Mouse (Mus musculus): ENCODE results near the gene Robo3. TPM values are rescaled to one million over a fixed set of nuclear protein-coding genes. Genes with fewer than 3 reads are reported as not detected.
A peak's percentile ranks its signal among the peaks of the same experiment; 100 is the strongest.

The Robo3 gene
- polyA plus RNA-seq, 1 experiment from 2014 or later, result 0.08 TPM

DNA sequence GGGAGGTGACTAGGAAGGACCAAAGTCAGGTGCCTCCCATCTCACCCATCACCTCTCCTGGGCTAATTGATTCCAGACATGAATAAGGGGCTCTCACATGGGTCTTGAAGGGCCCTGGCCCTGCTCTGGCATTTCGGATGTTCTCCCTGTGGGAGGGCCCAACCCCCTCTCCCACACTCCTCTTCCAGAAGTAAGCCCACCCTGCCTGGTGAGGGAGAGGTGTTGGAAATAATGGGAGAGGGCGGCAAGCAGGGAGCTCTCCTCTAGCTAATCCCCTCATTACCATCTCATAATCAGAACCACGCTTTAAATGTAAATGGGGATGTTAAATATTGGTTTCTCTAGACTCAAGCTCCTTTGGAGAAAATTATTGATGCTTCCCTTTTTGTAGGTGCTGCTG is 21.9 kb upstream of the Robo3 start:
- peaks cover 69% of the 10 kb centered on the region for H3K27me3 ChIP-seq (replicated peaks)

GRCm38 (mm10) chr9:37454011-37454492 is 21.0 kb upstream of the Robo3 start:
- Histone ChIP-seq H3K9me3 (no peaks in the 10 kb centered on the region), H3K36me3 (no peaks in the 10 kb centered on the region), H3K4me2 (no peak overlapping the region), H3K27ac (no peak overlapping the region), H3K9ac (no peak overlapping the region), H3K27me3 (replicated peaks) (peaks cover 59% of the 10 kb centered on the region), H3K4me1 (0 out of 2 replicates have a peak, but pooled peaks cover 6% of the 10 kb centered on the region), H3K4me3 (replicated peaks) (no peak overlapping the region)
- ATAC-seq (ENCODE audit: insufficient read depth, low FRiP score, low read depth), result no peak
- 11% methylated on average over 6 of the region's 6 CpGs for WGBS

More for the DNA sequence above, 21.9 kb upstream of the Robo3 start:
- Histone ChIP-seq H3K4me3 (replicated peaks) (no peak overlapping the region), H3K4me1 (peaks cover 10% of the 10 kb centered on the region; the same call in 1 of the 2 replicates), H3K9ac (no peak overlapping the region), H3K9me3 (no peaks in the 10 kb centered on the region), H3K4me2 (no peak overlapping the region), H3K27ac (no peak overlapping the region), H3K36me3 (no peaks in the 10 kb centered on the region)
- ATAC-seq (ENCODE audit: insufficient read depth, low FRiP score, low read depth), result no peak
- 19% methylated on average over 3 of the region's 3 CpGs for WGBS

DNA sequence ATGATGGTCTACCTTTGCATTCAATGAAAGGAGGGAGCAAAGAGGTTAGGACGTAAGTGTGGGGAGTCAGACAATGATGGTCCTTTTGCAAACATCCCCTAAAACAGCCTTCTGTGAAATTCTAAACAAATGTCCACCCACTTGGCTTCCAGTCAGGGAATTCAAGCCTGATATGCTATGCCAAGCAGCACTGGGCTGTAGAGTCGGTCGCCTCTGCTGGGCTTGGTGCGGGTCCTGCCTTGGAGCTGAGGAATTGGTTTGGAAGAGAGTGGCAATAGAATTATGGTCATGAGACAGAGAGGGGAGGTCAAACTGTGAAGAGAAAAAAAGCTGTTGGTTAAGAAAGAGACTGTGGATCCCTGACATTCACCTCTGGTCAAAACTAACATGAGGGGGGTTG is 20.3 kb upstream of the Robo3 start:
- no peaks in the 10 kb centered on the region for H3K36me3 ChIP-seq
- H3K9me3 ChIP-seq, result no peaks in the 10 kb centered on the region
- peaks cover 53% of the 10 kb centered on the region for H3K27me3 ChIP-seq (replicated peaks)
- no peak overlapping the region for H3K4me3 ChIP-seq (replicated peaks)
- H3K27ac ChIP-seq, result no peak overlapping the region
- no peak overlapping the region for H3K4me2 ChIP-seq
- WGBS, result 30% methylated on average over 4 of the region's 4 CpGs
- no peak overlapping the region for H3K9ac ChIP-seq
- 0 out of 2 replicates have a peak, but pooled peaks cover 6% of the 10 kb centered on the region for H3K4me1 ChIP-seq
- no peak for ATAC-seq (ENCODE audit: insufficient read depth, low FRiP score, low read depth)

GRCm38 (mm10) chr9:37452401-37452800 is 19.4 kb upstream of the Robo3 start:
- Histone ChIP-seq H3K4me1 (0 out of 2 replicates have a peak, but pooled peaks cover 6% of the 10 kb centered on the region), H3K4me2 (no peak overlapping the region), H3K9me3 (no peaks in the 10 kb centered on the region), H3K9ac (no peak overlapping the region), H3K4me3 (replicated peaks) (no peak overlapping the region), H3K27me3 (replicated peaks) (peaks cover 45% of the 10 kb centered on the region), H3K27ac (no peak overlapping the region), H3K36me3 (no peaks in the 10 kb centered on the region)
- 7% methylated on average over 5 of the region's 5 CpGs for WGBS
- ATAC-seq (ENCODE audit: insufficient read depth, low FRiP score, low read depth), result no peak

DNA sequence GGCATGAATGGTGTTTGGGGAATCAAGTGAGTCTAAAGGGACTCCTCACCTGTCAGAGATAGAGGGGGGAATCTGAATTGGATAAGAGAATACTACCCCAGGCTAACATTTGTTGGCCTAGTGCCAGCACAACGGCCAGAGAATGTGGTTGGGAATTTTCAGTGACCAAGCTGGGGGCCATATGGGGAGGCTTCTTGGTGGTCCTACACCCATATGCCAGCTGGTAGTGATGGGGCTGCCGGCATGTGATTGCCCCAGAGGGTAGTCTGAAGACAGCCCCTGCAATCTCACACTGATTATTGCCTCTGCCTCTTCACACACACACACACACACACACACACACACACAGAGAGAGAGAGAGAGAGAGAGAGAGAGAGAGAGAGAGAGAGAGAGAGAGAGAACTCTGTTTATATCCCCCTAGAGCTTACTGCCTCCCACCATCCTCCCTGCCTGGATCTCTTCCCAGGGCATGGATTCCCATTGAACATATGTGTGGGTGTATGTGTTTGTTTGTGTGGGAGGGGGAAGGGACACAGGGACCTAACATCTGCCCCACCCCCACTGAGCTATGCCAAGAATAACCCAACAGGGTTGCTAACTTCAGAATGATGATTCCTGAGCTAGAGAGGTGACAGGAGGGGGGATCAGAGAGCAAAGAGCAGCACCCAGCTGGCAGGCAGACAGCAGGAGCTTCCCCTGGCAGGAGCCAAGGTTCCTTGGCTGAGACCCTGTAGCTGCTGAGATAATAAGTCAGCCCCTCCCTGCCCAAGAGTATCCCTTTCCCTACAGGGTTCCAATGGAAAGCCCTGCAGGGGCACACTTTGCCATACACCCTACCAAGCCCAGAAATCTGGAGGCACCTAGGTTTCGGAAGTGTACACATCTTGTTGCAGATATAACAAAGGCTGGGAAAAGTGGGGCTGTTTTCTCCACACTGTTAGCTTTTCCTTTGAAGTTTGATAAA is 5.0 kb upstream of the Robo3 start:
- H3K4me1 ChIP-seq, result peaks cover under 1% of the 10 kb centered on the region; the same call in 1 of the 2 replicates
- H3K4me2 ChIP-seq, result no peak overlapping the region
- H3K9me3 ChIP-seq, result no peaks in the 10 kb centered on the region
- WGBS, result 28% methylated on average over 3 of the region's 3 CpGs
- no peak overlapping the region for H3K4me3 ChIP-seq (replicated peaks)
- no peak for ATAC-seq (ENCODE audit: insufficient read depth, low FRiP score, low read depth)
- peaks cover 32% of the 10 kb centered on the region for H3K27me3 ChIP-seq (replicated peaks)
- no peak overlapping the region for H3K9ac ChIP-seq
- H3K36me3 ChIP-seq, result no peaks in the 10 kb centered on the region
- H3K27ac ChIP-seq, result no peak overlapping the region

DNA sequence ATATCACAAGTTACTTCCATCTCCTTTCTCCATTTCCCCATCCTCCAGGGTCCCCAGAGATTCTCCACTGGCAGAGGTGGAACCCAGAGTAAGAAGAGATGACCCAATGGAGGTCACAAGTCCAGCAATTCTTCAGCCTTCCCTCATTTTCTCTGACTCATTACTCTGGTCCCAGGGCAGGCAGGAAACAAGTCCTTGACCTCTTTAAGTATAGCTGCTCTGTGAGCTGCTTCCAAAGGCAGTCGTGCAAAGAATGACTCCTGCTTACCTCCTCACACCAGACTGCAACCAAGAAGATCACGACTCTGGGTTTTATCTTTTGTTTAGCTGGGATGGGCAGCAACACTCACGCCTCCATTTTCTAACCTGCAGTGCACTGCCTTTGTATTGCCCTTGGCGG is 2.6 kb upstream of the Robo3 start:
- ATAC-seq (ENCODE audit: insufficient read depth, low FRiP score, low read depth), result no peak
- peaks cover 56% of the 10 kb centered on the region for H3K27me3 ChIP-seq (replicated peaks)
- 4% methylated on average over 4 of the region's 4 CpGs for WGBS

DNA sequence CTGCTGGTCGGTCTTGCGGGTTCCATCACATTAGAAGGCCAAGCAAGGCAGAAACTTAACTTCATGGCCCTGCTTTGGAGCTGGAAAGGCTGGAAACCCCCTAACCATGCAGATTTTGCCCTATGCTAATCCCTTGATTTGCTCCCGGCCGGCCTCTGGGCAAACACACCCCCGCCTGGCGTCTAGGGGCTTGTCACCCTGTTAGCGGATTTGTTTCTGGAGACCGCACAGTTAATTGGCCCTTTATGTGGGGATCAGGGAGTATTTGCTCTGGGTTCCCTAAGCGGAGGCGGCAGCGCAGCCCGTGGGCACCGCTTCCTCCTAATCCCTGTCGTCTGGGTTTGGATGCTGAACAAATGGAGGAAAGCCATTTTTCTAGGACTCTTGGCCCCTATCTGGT is 1.9 kb upstream of the Robo3 start:
- Histone ChIP-seq H3K4me3 (replicated peaks) (no peak overlapping the region), H3K27me3 (replicated peaks) (peaks cover 63% of the 10 kb centered on the region), H3K27ac (no peak overlapping the region), H3K9me3 (no peaks in the 10 kb centered on the region), H3K4me1 (peaks cover 11% of the 10 kb centered on the region), H3K4me2 (no peak overlapping the region), H3K36me3 (no peaks in the 10 kb centered on the region), H3K9ac (no peak overlapping the region)
- 3% methylated on average over 14 of the region's 14 CpGs for WGBS
- ATAC-seq (ENCODE audit: insufficient read depth, low FRiP score, low read depth), result no peak

More for the DNA sequence above, 2.6 kb upstream of the Robo3 start:
- H3K4me2 ChIP-seq, result no peak overlapping the region
- peaks cover 11% of the 10 kb centered on the region for H3K4me1 ChIP-seq
- no peak overlapping the region for H3K4me3 ChIP-seq (replicated peaks)
- no peaks in the 10 kb centered on the region for H3K36me3 ChIP-seq
- H3K27ac ChIP-seq, result no peak overlapping the region
- no peak overlapping the region for H3K9ac ChIP-seq
- no peaks in the 10 kb centered on the region for H3K9me3 ChIP-seq

GRCm38 (mm10) chr9:37433823-37434560 is 946 bp upstream of the Robo3 start:
- Histone ChIP-seq H3K4me2 (no peak overlapping the region), H3K4me3 (replicated peaks) (no peak overlapping the region), H3K27me3 (replicated peaks) (peaks cover 73% of the 10 kb centered on the region), H3K36me3 (no peaks in the 10 kb centered on the region), H3K9me3 (no peaks in the 10 kb centered on the region), H3K27ac (no peak overlapping the region), H3K4me1 (peaks cover 11% of the 10 kb centered on the region), H3K9ac (no peak overlapping the region)
- no peak for ATAC-seq (ENCODE audit: insufficient read depth, low FRiP score, low read depth)
- 1% methylated on average over 18 of the region's 18 CpGs for WGBS

DNA sequence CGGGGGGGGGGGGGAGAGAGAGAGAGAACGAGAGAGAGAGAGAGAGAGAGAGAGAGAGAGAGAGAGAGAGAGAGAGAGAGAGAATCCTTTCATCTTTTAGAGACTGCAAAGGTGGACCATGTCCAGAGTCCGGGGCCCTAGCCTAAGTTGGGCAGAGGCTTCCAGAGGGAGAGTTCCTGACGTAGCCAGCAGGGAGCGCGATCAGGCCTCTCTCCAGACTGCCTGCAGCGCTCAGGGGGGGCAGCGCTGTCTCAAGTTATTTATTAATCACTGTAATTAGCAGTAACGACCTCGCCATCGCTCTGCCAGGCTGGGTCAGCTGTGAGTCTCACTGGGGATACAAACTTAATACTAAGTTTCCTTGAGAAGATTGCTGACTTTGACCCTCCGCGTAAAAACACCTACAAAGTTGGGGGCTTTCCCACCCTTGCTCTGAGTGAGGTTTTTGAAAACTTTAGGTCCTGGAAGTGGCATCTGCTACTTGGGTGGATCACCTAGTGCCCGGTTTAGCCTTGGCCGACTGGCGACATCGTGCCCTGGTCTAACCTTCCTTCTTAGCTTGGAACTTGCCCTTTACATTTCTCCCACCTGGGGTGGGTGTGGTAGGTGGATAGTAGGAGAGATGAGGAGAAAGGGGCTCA is 900 bp downstream of the Robo3 start:
- peaks cover 85% of the 10 kb centered on the region for H3K27me3 ChIP-seq (replicated peaks)
- H3K4me1 ChIP-seq, result peaks cover 11% of the 10 kb centered on the region
- H3K9ac ChIP-seq, result no peak overlapping the region
- peak; percentile 41; the same call in 1 of the 2 replicates for ATAC-seq (ENCODE audit: insufficient read depth, low FRiP score, low read depth)
- H3K27ac ChIP-seq, result no peak overlapping the region
- WGBS, result 3% methylated on average over 16 of the region's 17 CpGs
- peak overlapping the region; percentile 47; the same call in 1 of the 2 replicates for H3K4me2 ChIP-seq
- H3K36me3 ChIP-seq, result no peaks in the 10 kb centered on the region
- 0 out of 2 replicates have a peak overlapping the region, but pooled peaks have one; percentile 24 for H3K4me3 ChIP-seq (replicated peaks)
- no peaks in the 10 kb centered on the region for H3K9me3 ChIP-seq

DNA sequence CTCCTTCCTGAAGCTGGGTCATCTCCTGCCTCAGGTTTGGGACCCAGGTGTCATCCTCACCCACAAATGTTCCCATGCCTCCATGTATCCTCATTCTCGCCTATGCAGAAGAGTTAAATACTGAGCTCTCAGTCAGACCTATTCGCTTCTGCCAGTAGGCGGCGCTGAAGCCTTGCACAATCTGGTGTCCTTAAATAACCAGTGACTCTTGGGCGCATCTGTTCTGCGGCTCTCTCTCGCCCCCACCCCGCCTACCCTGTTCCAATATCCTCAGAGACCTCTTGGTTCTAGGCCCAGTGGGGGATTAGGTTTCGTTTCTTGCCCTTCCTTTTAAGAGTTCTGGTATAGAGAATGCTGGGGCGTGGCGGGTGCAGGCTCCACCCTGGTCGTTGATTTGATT is 2.5 kb downstream of the Robo3 start:
- no peak overlapping the region; the same call in 1 of the 2 replicates for H3K4me3 ChIP-seq (replicated peaks)
- peaks cover 11% of the 10 kb centered on the region for H3K4me1 ChIP-seq
- no peaks in the 10 kb centered on the region for H3K36me3 ChIP-seq
- peak; percentile 27; the same call in 1 of the 2 replicates for ATAC-seq (ENCODE audit: insufficient read depth, low FRiP score, low read depth)
- no peak overlapping the region for H3K9ac ChIP-seq
- H3K27me3 ChIP-seq (replicated peaks), result peaks cover 85% of the 10 kb centered on the region
- WGBS, result 1% methylated on average over 12 of the region's 12 CpGs
- H3K4me2 ChIP-seq, result peak overlapping the region; percentile 47
- no peaks in the 10 kb centered on the region for H3K9me3 ChIP-seq
- no peak overlapping the region for H3K27ac ChIP-seq

DNA sequence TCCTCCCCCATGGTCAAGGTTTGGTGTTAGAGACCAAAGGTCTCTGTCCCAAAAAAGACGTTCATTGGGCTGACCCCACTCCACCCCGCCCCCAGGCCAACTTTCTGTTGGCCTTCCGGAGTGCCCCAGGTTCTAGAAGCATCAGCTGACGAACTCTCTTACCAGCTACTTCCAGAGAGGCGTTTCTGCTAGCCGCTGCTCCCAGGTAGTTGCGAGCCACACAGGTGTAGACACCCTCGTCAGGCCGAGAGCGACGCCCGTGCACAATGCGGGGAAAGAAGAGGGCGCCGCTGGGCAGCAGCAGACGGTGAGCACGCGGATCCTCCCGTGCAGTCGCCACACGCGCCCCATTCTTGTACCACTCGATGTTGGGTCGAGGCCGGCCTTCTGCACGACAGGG is 3.7 kb downstream of the Robo3 start:
- no peak overlapping the region for H3K9ac ChIP-seq
- no peak overlapping the region for H3K27ac ChIP-seq
- H3K4me1 ChIP-seq, result peaks cover 11% of the 10 kb centered on the region
- no peaks in the 10 kb centered on the region for H3K9me3 ChIP-seq
- peaks cover 74% of the 10 kb centered on the region for H3K27me3 ChIP-seq (replicated peaks)
- H3K4me3 ChIP-seq (replicated peaks), result no peak overlapping the region
- no peak for ATAC-seq (ENCODE audit: insufficient read depth, low FRiP score, low read depth)
- 19% methylated on average over 26 of the region's 26 CpGs for WGBS
- no peak overlapping the region for H3K4me2 ChIP-seq
- H3K36me3 ChIP-seq, result no peaks in the 10 kb centered on the region
